Mouse (Mus musculus): ENCODE measurements around the gene Ptprk. TPM values are rescaled to one million over a fixed set of nuclear protein-coding genes. Genes with fewer than 3 reads are reported as not detected.

The Ptprk gene
- polyA plus RNA-seq, 1 experiment from 2014 or later = 33.8 TPM

DNA sequence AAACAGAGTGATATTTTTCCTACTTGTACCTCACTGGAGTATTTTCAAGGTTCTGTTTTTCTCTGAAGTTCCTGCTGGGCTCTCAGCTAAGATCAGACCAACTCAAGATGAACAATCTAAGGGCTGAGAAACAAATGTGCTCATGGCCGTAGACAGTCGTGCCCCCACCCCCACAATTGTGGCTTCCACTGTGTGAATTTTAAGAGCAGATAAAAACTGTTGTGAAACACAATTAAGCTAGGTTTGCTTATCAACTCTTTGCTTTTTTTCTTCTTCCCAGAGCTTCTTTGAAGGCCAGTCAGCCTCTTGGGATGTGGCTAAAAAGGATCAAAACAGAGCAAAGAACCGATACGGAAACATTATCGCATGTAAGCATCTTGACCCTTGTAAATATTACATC is 493.4 kb downstream of the Ptprk start:
- H3K4me2 ChIP-seq (ENCODE audit: low read length) = no peak overlapping the region
- H3K27ac ChIP-seq (ENCODE audit: low read length) = no peak overlapping the region
- no peaks in the 10 kb centered on the region for H3K9me3 ChIP-seq (replicated peaks; ENCODE audit: control insufficient read depth, low read length, poor library complexity, severe bottlenecking)
- no peak overlapping the region for H3K4me3 ChIP-seq (ENCODE audit: low read depth, low read length)
- H3K36me3 ChIP-seq (ENCODE audit: control insufficient read depth, insufficient read depth, low read length) = no peaks in the 10 kb centered on the region
- no peak for ATAC-seq
- no peaks in the 10 kb centered on the region; the same call in 1 of the 2 replicates for H3K4me1 ChIP-seq (ENCODE audit: control insufficient read depth, insufficient read depth, low read length)
- H3K27me3 ChIP-seq (ENCODE audit: control insufficient read depth, insufficient read depth, low read depth, low read length) = no peaks in the 10 kb centered on the region
- WGBS = 91% methylated on average over 5 of the region's 5 CpGs
- H3K9ac ChIP-seq (ENCODE audit: low read depth, low read length) = no peak overlapping the region

DNA sequence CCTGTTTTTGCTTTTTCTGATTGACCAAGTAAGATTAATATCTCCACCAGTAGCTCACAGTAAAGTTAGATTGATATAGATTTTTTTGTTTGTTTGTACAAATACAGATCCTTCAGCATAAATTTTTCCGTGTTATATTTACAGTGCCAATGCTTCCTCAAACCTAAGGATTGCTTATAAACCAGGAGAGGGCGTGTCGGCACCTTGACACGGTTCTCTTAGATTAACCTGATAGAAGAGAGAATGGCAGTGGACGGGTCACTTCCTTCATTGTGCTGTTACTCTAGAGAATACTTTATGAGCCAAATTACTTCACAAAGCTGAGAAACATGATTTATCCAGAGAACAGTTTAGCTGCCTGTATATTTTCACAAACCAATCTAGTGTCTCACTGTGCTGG is 505.0 kb downstream of the Ptprk start:
- WGBS = 79% methylated on average over 5 of the region's 5 CpGs
- no peaks in the 10 kb centered on the region for H3K27me3 ChIP-seq (ENCODE audit: control insufficient read depth, insufficient read depth, low read depth, low read length)
- no peak for ATAC-seq
- no peak overlapping the region for H3K27ac ChIP-seq (ENCODE audit: low read length)
- H3K9me3 ChIP-seq (replicated peaks; ENCODE audit: control insufficient read depth, low read length, poor library complexity, severe bottlenecking) = no peaks in the 10 kb centered on the region
- no peaks in the 10 kb centered on the region for H3K4me1 ChIP-seq (ENCODE audit: control insufficient read depth, insufficient read depth, low read length)
- H3K36me3 ChIP-seq (ENCODE audit: control insufficient read depth, insufficient read depth, low read length) = no peaks in the 10 kb centered on the region
- no peak overlapping the region for H3K9ac ChIP-seq (ENCODE audit: low read depth, low read length)
- no peak overlapping the region for H3K4me2 ChIP-seq (ENCODE audit: low read length)
- no peak overlapping the region for H3K4me3 ChIP-seq (ENCODE audit: low read depth, low read length)

DNA sequence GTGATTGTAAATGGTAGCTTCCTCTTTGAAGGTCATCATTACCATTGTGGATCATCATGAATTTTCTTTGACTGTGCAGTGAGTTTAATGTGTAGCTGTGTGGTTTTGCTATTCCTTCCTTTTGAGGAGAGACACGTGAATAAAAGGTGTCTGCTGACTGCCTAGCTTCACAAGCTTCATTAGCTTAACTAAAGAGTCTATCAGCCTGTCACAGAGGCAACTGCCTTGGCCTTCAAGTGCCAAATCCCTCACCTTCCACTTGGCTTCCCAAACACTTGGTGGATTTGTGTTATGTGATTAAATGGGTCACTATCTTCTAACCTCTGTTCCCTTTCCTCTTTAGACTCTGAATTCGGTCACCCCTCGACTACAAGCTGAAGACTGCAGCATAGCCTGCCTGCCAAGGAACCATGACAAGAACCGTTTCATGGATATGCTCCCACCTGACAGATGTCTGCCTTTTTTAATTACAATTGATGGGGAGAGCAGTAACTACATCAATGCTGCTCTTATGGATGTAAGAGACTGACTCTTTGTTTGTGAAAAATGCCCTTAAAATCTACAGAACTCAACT is 512.0 kb downstream of the Ptprk start:
- ATAC-seq = no peak
- no peaks in the 10 kb centered on the region for H3K9me3 ChIP-seq (replicated peaks; ENCODE audit: control insufficient read depth, low read length, poor library complexity, severe bottlenecking)
- no peaks in the 10 kb centered on the region for H3K36me3 ChIP-seq (ENCODE audit: control insufficient read depth, insufficient read depth, low read length)
- no peaks in the 10 kb centered on the region for H3K27me3 ChIP-seq (ENCODE audit: control insufficient read depth, insufficient read depth, low read depth, low read length)
- WGBS = 45% methylated on average over 4 of the region's 4 CpGs
- H3K4me1 ChIP-seq (ENCODE audit: control insufficient read depth, insufficient read depth, low read length) = no peaks in the 10 kb centered on the region
- no peak overlapping the region for H3K4me2 ChIP-seq (ENCODE audit: low read length)
- no peak overlapping the region for H3K27ac ChIP-seq (ENCODE audit: low read length)
- H3K4me3 ChIP-seq (ENCODE audit: low read depth, low read length) = no peak overlapping the region
- H3K9ac ChIP-seq (ENCODE audit: low read depth, low read length) = no peak overlapping the region

DNA sequence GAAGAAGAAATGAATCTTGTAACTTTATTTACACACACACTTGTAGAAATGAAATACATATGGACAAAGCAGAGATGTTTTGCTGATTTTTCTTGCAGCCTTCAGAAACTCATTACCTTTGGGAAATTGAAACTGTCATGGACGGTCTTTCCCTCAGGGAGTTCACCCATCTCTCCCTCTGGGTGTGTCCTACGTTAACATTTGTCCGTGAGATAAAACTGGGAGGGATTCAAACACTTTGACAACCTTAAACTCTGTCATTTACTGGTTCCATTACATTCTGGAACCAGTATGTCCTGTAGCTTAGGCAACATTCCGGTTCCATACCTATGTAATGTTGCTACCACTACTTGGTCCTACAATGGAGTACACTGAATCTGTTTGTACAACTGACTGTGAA is 513.8 kb downstream of the Ptprk start:
- no peak for ATAC-seq
- Histone ChIP-seq H3K4me3 (ENCODE audit: low read depth, low read length) (no peak overlapping the region), H3K36me3 (ENCODE audit: control insufficient read depth, insufficient read depth, low read length) (no peaks in the 10 kb centered on the region), H3K9me3 (replicated peaks; ENCODE audit: control insufficient read depth, low read length, poor library complexity, severe bottlenecking) (no peaks in the 10 kb centered on the region), H3K4me2 (ENCODE audit: low read length) (no peak overlapping the region), H3K9ac (ENCODE audit: low read depth, low read length) (no peak overlapping the region), H3K27ac (ENCODE audit: low read length) (no peak overlapping the region), H3K27me3 (ENCODE audit: control insufficient read depth, insufficient read depth, low read depth, low read length) (no peaks in the 10 kb centered on the region), H3K4me1 (ENCODE audit: control insufficient read depth, insufficient read depth, low read length) (no peaks in the 10 kb centered on the region)
- 92% methylated on average over 4 of the region's 4 CpGs for WGBS

DNA sequence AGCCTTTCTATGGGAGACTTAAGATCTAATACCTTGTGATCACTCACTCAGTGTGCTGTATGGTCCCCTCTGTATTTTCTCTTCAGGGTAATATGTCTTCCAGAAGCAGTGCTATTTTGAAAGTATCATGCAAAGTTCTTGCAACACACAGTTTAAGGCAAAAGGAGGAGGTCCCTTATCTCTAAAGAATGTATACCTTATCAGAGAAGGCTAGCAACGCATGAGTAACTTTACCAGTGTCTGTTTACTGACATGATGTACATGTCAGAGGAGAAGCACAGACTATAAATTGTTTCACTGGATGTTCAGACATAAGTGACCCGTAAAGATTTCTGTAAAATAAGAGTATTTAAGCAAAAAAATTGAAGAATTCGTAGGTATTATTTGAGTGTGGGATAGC is 516.2 kb downstream of the Ptprk start:
- WGBS = 90% methylated on average over 3 of the region's 3 CpGs
- Histone ChIP-seq H3K27me3 (ENCODE audit: control insufficient read depth, insufficient read depth, low read depth, low read length) (no peaks in the 10 kb centered on the region), H3K4me2 (ENCODE audit: low read length) (no peak overlapping the region), H3K4me1 (ENCODE audit: control insufficient read depth, insufficient read depth, low read length) (no peaks in the 10 kb centered on the region), H3K36me3 (ENCODE audit: control insufficient read depth, insufficient read depth, low read length) (no peaks in the 10 kb centered on the region), H3K9ac (ENCODE audit: low read depth, low read length) (no peak overlapping the region), H3K4me3 (ENCODE audit: low read depth, low read length) (no peak overlapping the region), H3K9me3 (replicated peaks; ENCODE audit: control insufficient read depth, low read length, poor library complexity, severe bottlenecking) (no peaks in the 10 kb centered on the region), H3K27ac (ENCODE audit: low read length) (no peak overlapping the region)
- no peak for ATAC-seq

DNA sequence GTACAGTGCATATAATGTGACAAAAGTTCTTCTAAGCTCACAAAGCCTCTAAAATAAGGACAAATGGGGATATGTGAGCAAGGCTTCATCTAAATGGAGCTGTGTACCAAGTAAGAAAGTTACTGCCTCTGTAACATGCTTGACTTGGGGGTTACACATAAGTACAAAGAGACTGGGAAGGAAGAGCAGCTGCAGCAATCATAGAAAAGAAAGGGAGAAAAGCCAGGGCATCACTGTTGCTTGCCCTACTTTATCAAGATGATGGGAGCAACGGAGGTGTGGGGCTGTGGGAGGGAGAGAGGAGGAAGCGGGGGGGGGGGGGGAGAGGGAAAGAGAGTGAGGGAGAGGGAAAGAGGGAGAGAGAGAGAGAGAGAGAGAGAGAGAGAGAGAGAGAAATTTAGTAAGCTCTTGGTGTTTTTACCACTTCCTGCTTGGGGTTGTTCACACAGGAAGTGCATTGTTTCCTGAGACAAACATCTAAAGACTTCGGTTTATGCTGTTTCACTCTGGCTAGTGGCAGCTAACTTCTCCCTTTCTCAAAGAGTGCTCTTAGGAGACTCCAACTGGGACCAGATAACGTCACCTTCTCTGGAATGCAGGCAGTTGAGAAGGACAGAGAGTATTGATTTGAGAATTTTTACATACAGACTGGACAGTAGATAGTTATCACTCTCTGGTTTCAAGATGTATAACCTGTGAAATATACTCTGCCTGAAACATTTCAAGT is 519.1 kb downstream of the Ptprk start:
- Histone ChIP-seq H3K4me3 (ENCODE audit: low read depth, low read length) (no peak overlapping the region), H3K27ac (ENCODE audit: low read length) (no peak overlapping the region), H3K9ac (ENCODE audit: low read depth, low read length) (no peak overlapping the region), H3K27me3 (ENCODE audit: control insufficient read depth, insufficient read depth, low read depth, low read length) (no peaks in the 10 kb centered on the region), H3K9me3 (replicated peaks; ENCODE audit: control insufficient read depth, low read length, poor library complexity, severe bottlenecking) (no peaks in the 10 kb centered on the region), H3K36me3 (ENCODE audit: control insufficient read depth, insufficient read depth, low read length) (no peaks in the 10 kb centered on the region), H3K4me2 (ENCODE audit: low read length) (no peak overlapping the region), H3K4me1 (ENCODE audit: control insufficient read depth, insufficient read depth, low read length) (no peaks in the 10 kb centered on the region)
- no peak for ATAC-seq
- 87% methylated on average over 3 of the region's 4 CpGs for WGBS

DNA sequence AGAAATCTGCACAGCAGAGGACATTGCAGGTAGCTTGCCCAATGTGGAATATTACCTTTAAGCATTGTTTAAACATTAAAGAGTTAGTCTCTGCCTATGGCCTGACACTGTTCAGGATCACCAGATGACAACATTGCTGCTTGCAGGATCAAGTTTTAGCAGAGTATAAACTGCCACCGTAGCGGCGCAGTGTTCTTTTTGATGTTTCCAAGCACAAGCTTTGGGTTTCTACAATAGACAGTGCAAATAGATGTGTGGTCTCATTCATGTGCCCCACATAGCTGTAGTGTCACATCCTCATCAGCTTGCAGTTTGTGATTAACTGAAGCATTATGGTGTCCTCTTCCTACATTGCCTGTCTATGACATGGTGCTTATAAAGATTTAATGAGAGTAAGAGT is 522.3 kb downstream of the Ptprk start:
- H3K4me3 ChIP-seq (ENCODE audit: low read depth, low read length) = no peak overlapping the region
- H3K36me3 ChIP-seq (ENCODE audit: control insufficient read depth, insufficient read depth, low read length) = no peaks in the 10 kb centered on the region
- H3K4me2 ChIP-seq (ENCODE audit: low read length) = no peak overlapping the region
- H3K9ac ChIP-seq (ENCODE audit: low read depth, low read length) = no peak overlapping the region
- 91% methylated on average over 3 of the region's 3 CpGs for WGBS
- no peaks in the 10 kb centered on the region for H3K27me3 ChIP-seq (ENCODE audit: control insufficient read depth, insufficient read depth, low read depth, low read length)
- no peaks in the 10 kb centered on the region for H3K9me3 ChIP-seq (replicated peaks; ENCODE audit: control insufficient read depth, low read length, poor library complexity, severe bottlenecking)
- no peak for ATAC-seq
- no peaks in the 10 kb centered on the region for H3K4me1 ChIP-seq (ENCODE audit: control insufficient read depth, insufficient read depth, low read length)
- no peak overlapping the region for H3K27ac ChIP-seq (ENCODE audit: low read length)

DNA sequence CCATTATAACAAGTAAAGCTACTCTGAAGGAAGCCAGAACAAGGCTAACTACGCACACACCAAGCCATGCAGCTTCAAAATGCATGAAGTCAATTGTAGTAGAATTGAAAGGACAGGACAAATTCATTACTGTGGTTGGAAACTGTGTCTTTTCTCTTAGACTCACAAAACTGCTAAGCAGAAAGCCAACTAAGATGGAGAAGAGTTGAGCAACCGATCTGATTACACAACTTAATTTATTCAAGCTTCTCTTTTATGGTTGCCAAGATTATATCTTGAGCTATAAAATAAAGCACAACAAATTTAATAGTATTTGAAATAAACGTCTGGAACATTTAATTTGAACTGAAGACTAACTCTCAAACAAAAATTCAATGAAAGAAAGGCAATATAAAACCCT is 534.5 kb downstream of the Ptprk start:
- Histone ChIP-seq H3K4me3 (ENCODE audit: low read depth, low read length) (no peak overlapping the region), H3K36me3 (ENCODE audit: control insufficient read depth, insufficient read depth, low read length) (no peaks in the 10 kb centered on the region), H3K4me1 (ENCODE audit: control insufficient read depth, insufficient read depth, low read length) (no peaks in the 10 kb centered on the region), H3K9ac (ENCODE audit: low read depth, low read length) (no peak overlapping the region), H3K9me3 (replicated peaks; ENCODE audit: control insufficient read depth, low read length, poor library complexity, severe bottlenecking) (no peaks in the 10 kb centered on the region), H3K4me2 (ENCODE audit: low read length) (no peak overlapping the region), H3K27ac (ENCODE audit: low read length) (no peak overlapping the region), H3K27me3 (ENCODE audit: control insufficient read depth, insufficient read depth, low read depth, low read length) (no peaks in the 10 kb centered on the region)
- WGBS = 79% methylated on average over 3 of the region's 3 CpGs
- ATAC-seq = no peak

DNA sequence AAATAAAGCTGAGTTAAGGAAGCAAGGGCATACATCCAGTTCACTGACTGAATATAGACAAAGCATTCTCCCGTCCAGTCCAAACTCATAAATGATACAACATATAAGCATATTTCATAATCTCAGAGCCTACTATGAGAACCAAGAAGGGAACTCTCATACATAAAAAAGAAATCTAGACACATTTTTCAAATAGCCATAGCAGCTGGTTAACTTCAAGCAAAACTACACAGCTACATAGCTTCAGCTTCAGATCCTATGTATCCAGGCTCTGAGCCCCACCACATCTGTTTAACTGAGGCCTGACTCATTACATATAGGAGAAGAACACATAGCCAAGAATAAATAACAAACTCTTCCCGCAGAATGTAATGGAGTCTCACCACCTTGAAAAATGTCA is 539.8 kb downstream of the Ptprk start:
- ATAC-seq = no peak
- Histone ChIP-seq H3K4me2 (ENCODE audit: low read length) (no peak overlapping the region), H3K4me1 (ENCODE audit: control insufficient read depth, insufficient read depth, low read length) (no peaks in the 10 kb centered on the region), H3K4me3 (ENCODE audit: low read depth, low read length) (no peak overlapping the region), H3K9me3 (replicated peaks; ENCODE audit: control insufficient read depth, low read length, poor library complexity, severe bottlenecking) (no peaks in the 10 kb centered on the region), H3K27ac (ENCODE audit: low read length) (no peak overlapping the region), H3K36me3 (ENCODE audit: control insufficient read depth, insufficient read depth, low read length) (no peaks in the 10 kb centered on the region), H3K9ac (ENCODE audit: low read depth, low read length) (no peak overlapping the region), H3K27me3 (ENCODE audit: control insufficient read depth, insufficient read depth, low read depth, low read length) (no peaks in the 10 kb centered on the region)
- WGBS = 89% methylated on average over 2 of the region's 2 CpGs
